Mouse (Mus musculus): Measurements from ENCODE around the gene Ubap1.

DNA sequence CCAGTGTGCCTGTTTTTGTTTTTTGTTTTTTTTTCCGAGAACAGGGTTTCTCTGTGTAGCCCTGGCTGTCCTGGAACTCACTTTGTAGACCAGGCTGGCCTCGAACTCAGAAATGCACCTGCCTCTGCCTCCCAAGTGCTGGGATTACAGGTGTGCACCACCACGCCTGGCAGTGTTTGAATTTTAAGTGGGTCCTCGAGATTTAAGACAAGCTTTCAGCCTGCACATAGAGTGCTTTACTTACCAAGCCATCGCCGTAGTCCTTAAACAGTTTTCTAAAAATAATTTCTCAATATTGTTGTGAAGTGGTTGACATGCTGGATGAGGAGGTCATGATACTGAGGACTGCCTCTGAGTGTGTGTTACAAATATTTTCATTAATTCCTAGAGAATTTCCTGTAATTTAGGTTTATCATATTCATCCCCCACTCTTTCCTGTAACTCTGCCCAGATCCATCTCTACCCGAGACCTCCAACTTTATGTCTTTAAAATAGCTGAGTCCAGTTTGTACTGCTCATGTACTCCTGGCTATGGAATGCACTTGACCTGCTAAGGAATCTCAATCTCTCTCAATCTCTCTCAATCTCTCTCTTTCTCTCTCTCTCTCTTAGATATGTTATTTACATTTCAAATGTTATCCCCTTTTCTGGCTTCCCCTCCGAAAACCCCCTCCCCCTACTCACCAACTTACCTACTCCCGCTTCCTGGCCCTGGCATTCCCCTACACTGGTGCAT is 21.1 kb downstream of the Ubap1 start:
- TF ChIP-seq CTCF (IDR thresholded peaks at IDR 0.05; ENCODE audit: low read depth) (no peak), EP300 (IDR thresholded peaks at IDR 0.05; ENCODE audit: low read depth) (no peak)

All from liver, embryonic 14.5 days (tissue).